Mouse (Mus musculus) kidney, adult 8-10 months (tissue): Measurements from ENCODE around the gene Elk3.

ENCODE experiments used
- DNase-seq, 2 experiments: peaks; one replicate each; pipeline ENCODE4 v3.0.0; 2022

The Elk3 gene

GRCm38 (mm10) chr10:93231490-93231889 lies 79.4 kb downstream of the Elk3 start:
- DNase-seq, result no peak

- DNase-seq, result no peak
Observed at GRCm38 (mm10) chr10:93228401-93229007, 82.4 kb downstream of the Elk3 start.

GRCm38 (mm10) chr10:93227921-93228320 lies 83.0 kb downstream of the Elk3 start:
- no peak for DNase-seq

- DNase-seq, result no peak
Observed at GRCm38 (mm10) chr10:93225751-93226150, 85.2 kb downstream of the Elk3 start.

- DNase-seq, result no peak
Observed at GRCm38 (mm10) chr10:93215051-93215763, 95.7 kb downstream of the Elk3 start.

- DNase-seq, result peak; percentile 50 to 62
Observed at GRCm38 (mm10) chr10:93214251-93214650, 96.7 kb downstream of the Elk3 start.

GRCm38 (mm10) chr10:93213339-93213738 lies 97.6 kb downstream of the Elk3 start:
- no peak for DNase-seq

- DNase-seq, result no peak
Observed at GRCm38 (mm10) chr10:93212699-93213098, 98.2 kb downstream of the Elk3 start.

- DNase-seq, result no peak
Observed at GRCm38 (mm10) chr10:93207176-93207575, 103.8 kb downstream of the Elk3 start.

GRCm38 (mm10) chr10:93205287-93205956 lies 105.5 kb downstream of the Elk3 start:
- no peak for DNase-seq

- DNase-seq, result peak; percentile 31 to 35
Observed at GRCm38 (mm10) chr10:93201846-93202458, 109.0 kb downstream of the Elk3 start.

GRCm38 (mm10) chr10:93198958-93199357 lies 112.0 kb downstream of the Elk3 start:
- no peak for DNase-seq
